Mouse (Mus musculus) embryonic fibroblast, embryonic 13.5 days (primary cell): Measurements from ENCODE around the gene Maml2.

Source experiments
- CTCF ChIP-seq: IDR thresholded peaks from 2 replicates; pipeline ENCODE4 v1.5.1; 2011; ENCODE audit warnings: mild to moderate bottlenecking, control low read depth, low read length, moderate library complexity, borderline replicate concordance; ENCODE audit not compliant: insufficient read depth
- POLR2A ChIP-seq: IDR thresholded peaks from 2 replicates; pipeline ENCODE4 v1.6.1; 2011; ENCODE audit warnings: low read depth, mild to moderate bottlenecking, control low read depth, low read length, moderate library complexity

GRCm38 (mm10) chr9:13536419-13537261, 238.9 kb downstream of the Maml2 start:
- TF ChIP-seq CTCF, result no peak
- TF ChIP-seq POLR2A, result no peak
